Mouse (Mus musculus) embryonic facial prominence, embryonic 13.5 days (tissue): ENCODE results near the gene Cops7b. TPM values are rescaled to one million over a fixed set of nuclear protein-coding genes. Genes with fewer than 3 reads are reported as not detected.

Experiments used
- ATAC-seq: fragments of 200-750 bp; cut with Nextera tagmentation; 2 replicates; pipeline ENCODE4 v1.8.0; 2017; ENCODE audit warnings: low read depth; ENCODE audit not compliant: insufficient number of reproducible peaks, insufficient read depth, low FRiP score, low TSS enrichment
- H3K27ac ChIP-seq: fragments of 300-500 bp; sonication (generic); 2 replicates; pipeline ENCODE4 v1.5.1; 2015; ENCODE audit warnings: moderate library complexity, mild to moderate bottlenecking, inconsistent platforms
- H3K27me3 ChIP-seq: fragments of 300-500 bp; sonication (generic); 2 replicates; pipeline ENCODE4 v1.6.1; 2015; ENCODE audit warnings: mild to moderate bottlenecking, inconsistent platforms
- H3K36me3 ChIP-seq: fragments of 300-500 bp; sonication (generic); 2 replicates; pipeline ENCODE4 v1.6.1; 2015; ENCODE audit warnings: mild to moderate bottlenecking, inconsistent platforms
- H3K4me1 ChIP-seq: fragments of 300-500 bp; sonication (generic); 2 replicates; pipeline ENCODE4 v1.6.1; 2015; ENCODE audit warnings: inconsistent platforms
- H3K4me2 ChIP-seq: fragments of 300-500 bp; sonication (generic); 2 replicates; pipeline ENCODE4 v1.6.1; 2015; ENCODE audit warnings: moderate library complexity, mild to moderate bottlenecking, inconsistent platforms
- H3K4me3 ChIP-seq: fragments of 300-500 bp; sonication (generic); 2 replicates; pipeline ENCODE4 v1.5.1; 2015; ENCODE audit warnings: mild to moderate bottlenecking, inconsistent platforms
- H3K9ac ChIP-seq: fragments of 300-500 bp; sonication (generic); 2 replicates; pipeline ENCODE4 v1.6.1; 2015; ENCODE audit warnings: mild to moderate bottlenecking, inconsistent platforms
- H3K9me3 ChIP-seq: fragments of 300-500 bp; sonication (generic); 2 replicates; pipeline ENCODE4 v1.6.1; 2016; ENCODE audit warnings: inconsistent platforms
- WGBS: fragments of 180-500 bp; shearing (Covaris S2); methylation state at CpG from one replicate; pipeline ENCODE4 v1.1.7; 2015; ENCODE audit warnings: mixed read lengths; 5-methylcytosine and 5-hydroxymethylcytosine counted together
- polyA plus RNA-seq: library from polyadenylated mRNA; unstranded; fragments of >200 nt; fragmentation: Nextera tagmentation; extraction: Ambion mirVana; gene quantifications from 2 replicates; pipeline ENCODE4 v1.2.1, GENCODE M21; 2015

Gene Cops7b
- polyA plus RNA-seq, 1 experiment from 2014 or later: 54.5 TPM

DNA sequence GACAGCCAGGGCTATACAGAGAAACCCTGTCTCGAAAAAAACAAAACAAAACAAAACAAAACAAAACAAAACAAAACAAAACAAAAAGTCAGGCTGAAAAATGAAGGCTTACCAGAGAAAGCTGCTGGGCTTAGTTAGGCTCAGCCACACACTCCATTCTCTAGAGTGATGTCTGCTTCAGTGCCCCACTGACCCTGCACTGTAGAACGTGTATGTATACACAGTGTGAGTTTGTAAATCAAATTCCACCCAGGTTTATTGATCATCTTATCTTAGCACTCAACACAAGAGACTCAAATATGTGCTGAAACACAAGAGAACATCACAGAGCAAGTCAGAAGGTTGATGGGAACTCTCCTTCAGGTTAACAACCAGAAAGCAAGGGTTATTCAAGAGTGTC lies 14.3 kb upstream of the Cops7b start:
- no peaks in the 10 kb centered on the region for H3K9me3 ChIP-seq
- no peak for ATAC-seq
- H3K36me3 ChIP-seq: peaks cover 17% of the 10 kb centered on the region
- H3K27me3 ChIP-seq: no peaks in the 10 kb centered on the region
- H3K4me3 ChIP-seq: no peak overlapping the region
- WGBS: 91% methylated on average over 2 of the region's 2 CpGs
- no peak overlapping the region for H3K27ac ChIP-seq
- no peak overlapping the region for H3K4me2 ChIP-seq
- H3K9ac ChIP-seq: no peak overlapping the region
- H3K4me1 ChIP-seq: no peaks in the 10 kb centered on the region

- 86% methylated on average over 2 of the region's 2 CpGs for WGBS
These were observed 13.3 kb upstream of the Cops7b start for GRCm38 (mm10) chr1:86569292-86569860.

DNA sequence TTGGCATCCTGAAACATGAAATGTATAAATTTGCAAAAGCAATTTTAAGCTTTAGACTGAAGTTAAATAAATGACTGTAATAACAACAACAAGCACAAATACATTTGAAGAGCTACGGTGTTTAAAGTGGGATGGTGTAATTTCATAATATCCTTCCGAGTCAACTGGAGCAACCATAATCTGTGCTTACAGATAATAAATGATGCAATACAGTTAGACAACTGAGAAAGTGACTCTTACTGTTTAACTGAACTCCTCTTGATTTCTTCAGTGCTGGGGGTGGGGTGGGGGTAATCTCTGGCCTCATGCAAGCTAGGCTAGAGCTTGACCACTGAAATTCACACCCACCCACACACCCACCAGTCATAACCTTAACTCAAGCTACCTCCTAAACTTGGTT lies 11.3 kb upstream of the Cops7b start:
- no peak overlapping the region for H3K4me3 ChIP-seq
- 94% methylated on average over 2 of the region's 2 CpGs for WGBS
- no peak for ATAC-seq
- no peaks in the 10 kb centered on the region for H3K4me1 ChIP-seq
- H3K36me3 ChIP-seq: peaks cover 6% of the 10 kb centered on the region; the same call in 1 of the 2 replicates
- no peak overlapping the region for H3K27ac ChIP-seq
- no peaks in the 10 kb centered on the region for H3K27me3 ChIP-seq
- no peaks in the 10 kb centered on the region for H3K9me3 ChIP-seq
- no peak overlapping the region for H3K4me2 ChIP-seq
- H3K9ac ChIP-seq: no peak overlapping the region

More at GRCm38 (mm10) chr1:86569292-86569860, 13.3 kb upstream of the Cops7b start:
- Histone ChIP-seq H3K4me2 (no peak overlapping the region), H3K9me3 (no peaks in the 10 kb centered on the region), H3K4me3 (no peak overlapping the region), H3K27me3 (no peaks in the 10 kb centered on the region), H3K9ac (no peak overlapping the region), H3K4me1 (no peaks in the 10 kb centered on the region), H3K36me3 (peaks cover 7% of the 10 kb centered on the region), H3K27ac (no peak overlapping the region)
- no peak for ATAC-seq

GRCm38 (mm10) chr1:86571941-86572340 lies 10.8 kb upstream of the Cops7b start:
- no peak overlapping the region for H3K4me3 ChIP-seq
- peaks cover 6% of the 10 kb centered on the region; the same call in 1 of the 2 replicates for H3K36me3 ChIP-seq
- no peaks in the 10 kb centered on the region for H3K27me3 ChIP-seq
- 81% methylated on average over 4 of the region's 4 CpGs for WGBS
- H3K27ac ChIP-seq: no peak overlapping the region
- ATAC-seq: no peak
- H3K9me3 ChIP-seq: no peaks in the 10 kb centered on the region
- no peak overlapping the region for H3K9ac ChIP-seq
- no peaks in the 10 kb centered on the region for H3K4me1 ChIP-seq
- no peak overlapping the region for H3K4me2 ChIP-seq

DNA sequence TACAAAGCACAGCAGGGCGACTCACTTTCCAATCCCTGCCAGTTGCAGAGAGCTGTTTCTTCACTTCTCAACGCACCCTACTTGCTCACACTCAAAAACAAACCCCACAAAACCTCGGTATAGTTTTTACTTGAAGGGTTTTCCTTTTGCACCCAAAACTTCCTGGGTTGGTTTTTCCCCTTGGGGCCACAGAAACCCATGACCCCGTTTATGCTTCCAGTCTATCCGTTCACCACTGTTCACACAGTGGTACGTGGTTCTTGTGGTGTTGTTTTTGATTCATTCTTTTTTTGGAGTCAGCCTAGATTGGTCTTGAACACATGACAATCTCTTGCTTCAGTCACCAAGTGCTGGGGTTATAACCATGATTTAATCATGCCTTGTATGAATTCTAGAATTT lies 2.3 kb upstream of the Cops7b start:
- Histone ChIP-seq H3K27me3 (no peaks in the 10 kb centered on the region), H3K27ac (no peak overlapping the region), H3K4me2 (no peak overlapping the region), H3K36me3 (no peaks in the 10 kb centered on the region), H3K4me1 (peaks cover 14% of the 10 kb centered on the region), H3K9me3 (no peaks in the 10 kb centered on the region), H3K9ac (no peak overlapping the region), H3K4me3 (no peak overlapping the region)
- ATAC-seq: no peak
- 79% methylated on average over 6 of the region's 6 CpGs for WGBS

- peak; percentile 82 for ATAC-seq
- WGBS: under 1% methylated on average over 36 of the region's 38 CpGs
- Histone ChIP-seq H3K4me2 (peak overlapping the region; percentile 82), H3K9ac (peak overlapping the region; percentile 90), H3K27me3 (no peaks in the 10 kb centered on the region), H3K4me1 (peaks cover 18% of the 10 kb centered on the region), H3K36me3 (no peaks in the 10 kb centered on the region), H3K9me3 (no peaks in the 10 kb centered on the region), H3K4me3 (peak overlapping the region; percentile 87), H3K27ac (peak overlapping the region; percentile 66)
These were observed 833 bp upstream of the Cops7b start for GRCm38 (mm10) chr1:86581692-86582450.

DNA sequence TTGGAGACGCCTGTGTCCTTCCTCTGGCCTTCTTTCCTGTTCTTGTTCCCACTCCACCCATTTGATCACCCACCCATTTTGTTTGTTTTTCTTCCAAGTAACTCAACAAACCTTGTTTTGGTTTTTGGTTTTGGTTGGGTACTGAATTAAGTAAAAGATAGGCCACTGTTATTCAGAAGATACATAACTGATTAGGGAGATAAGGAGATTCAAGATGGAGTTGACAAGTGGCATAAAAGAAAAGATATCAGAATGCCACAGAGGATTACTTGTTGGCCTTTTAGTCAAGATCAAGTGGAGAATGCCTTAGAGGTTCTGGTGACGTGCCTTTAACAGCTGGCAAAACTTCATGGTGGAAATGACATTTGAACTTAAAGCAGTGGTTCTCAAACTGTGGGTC lies 1.0 kb downstream of the Cops7b start:
- no peaks in the 10 kb centered on the region for H3K36me3 ChIP-seq
- 0 out of 2 replicates have a peak overlapping the region, but pooled peaks have one; percentile 82 for H3K4me2 ChIP-seq
- H3K27me3 ChIP-seq: no peaks in the 10 kb centered on the region
- 69% methylated on average over 2 of the region's 2 CpGs for WGBS
- no peak overlapping the region for H3K4me3 ChIP-seq
- peaks cover 27% of the 10 kb centered on the region for H3K4me1 ChIP-seq
- no peak for ATAC-seq
- no peaks in the 10 kb centered on the region for H3K9me3 ChIP-seq
- H3K9ac ChIP-seq: no peak overlapping the region
- no peak overlapping the region for H3K27ac ChIP-seq

DNA sequence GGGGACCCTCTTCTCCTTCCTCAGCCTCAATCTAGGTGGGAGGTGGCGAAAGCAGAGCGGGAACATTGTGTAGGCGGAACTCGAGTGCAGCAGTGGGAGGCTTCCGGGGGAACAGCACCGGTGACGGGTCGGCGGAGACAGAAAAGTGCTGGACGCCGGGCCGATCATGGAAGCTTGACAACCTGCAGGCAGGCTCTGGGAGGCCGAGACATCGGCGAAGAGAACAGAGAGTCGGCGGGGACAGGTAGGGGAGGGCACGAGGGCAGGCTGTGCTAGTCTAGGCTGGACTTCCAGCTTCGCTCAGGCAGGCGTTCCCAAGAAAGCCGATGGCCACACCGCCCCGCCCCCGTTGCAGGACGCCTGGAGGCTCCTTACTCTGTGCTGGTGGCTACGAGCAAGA lies 4.3 kb downstream of the Cops7b start:
- no peak for ATAC-seq
- no peaks in the 10 kb centered on the region for H3K9me3 ChIP-seq
- H3K4me2 ChIP-seq: peak overlapping the region; percentile 83
- no peaks in the 10 kb centered on the region for H3K27me3 ChIP-seq
- H3K36me3 ChIP-seq: peaks cover 16% of the 10 kb centered on the region
- WGBS: under 1% methylated on average over 26 of the region's 26 CpGs
- H3K27ac ChIP-seq: 0 out of 2 replicates have a peak overlapping the region, but pooled peaks have one; percentile 33
- peak overlapping the region; percentile 92 for H3K9ac ChIP-seq
- peaks cover 19% of the 10 kb centered on the region for H3K4me1 ChIP-seq
- H3K4me3 ChIP-seq: peak overlapping the region; percentile 95

- no peak for ATAC-seq
- no peaks in the 10 kb centered on the region for H3K4me1 ChIP-seq
- H3K27ac ChIP-seq: no peak overlapping the region
- peaks cover 66% of the 10 kb centered on the region for H3K36me3 ChIP-seq
- H3K9me3 ChIP-seq: no peaks in the 10 kb centered on the region
- no peak overlapping the region for H3K4me2 ChIP-seq
- H3K27me3 ChIP-seq: no peaks in the 10 kb centered on the region
- no peak overlapping the region for H3K9ac ChIP-seq
- WGBS: 92% methylated on average over 7 of the region's 7 CpGs
- H3K4me3 ChIP-seq: no peak overlapping the region
These were observed 11.8 kb downstream of the Cops7b start for GRCm38 (mm10) chr1:86594539-86594938.

DNA sequence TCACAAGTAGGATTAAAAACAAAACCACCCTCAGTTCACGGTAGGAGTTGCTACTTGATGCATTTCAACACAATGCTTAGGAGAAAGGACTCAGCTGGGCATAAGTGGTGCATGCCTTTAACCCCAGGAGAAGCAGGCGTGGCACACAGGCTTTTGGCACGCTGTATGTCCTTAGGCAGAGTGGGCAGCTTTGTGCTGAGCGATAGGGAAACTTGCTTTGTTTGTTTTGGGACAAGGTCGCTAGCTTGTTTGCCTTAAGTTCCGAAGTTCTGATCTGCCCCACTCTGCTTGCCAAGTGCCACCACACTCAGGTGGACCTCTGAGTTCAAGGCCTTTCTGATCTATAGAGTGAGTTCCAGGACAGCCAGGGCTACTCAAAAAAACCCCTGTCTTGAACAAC lies 12.6 kb downstream of the Cops7b start:
- no peak overlapping the region for H3K4me3 ChIP-seq
- no peaks in the 10 kb centered on the region for H3K4me1 ChIP-seq
- H3K27me3 ChIP-seq: no peaks in the 10 kb centered on the region
- H3K9me3 ChIP-seq: no peaks in the 10 kb centered on the region
- H3K9ac ChIP-seq: no peak overlapping the region
- H3K36me3 ChIP-seq: peaks cover 65% of the 10 kb centered on the region
- no peak for ATAC-seq
- WGBS: 90% methylated on average over 6 of the region's 6 CpGs
- H3K27ac ChIP-seq: no peak overlapping the region
- no peak overlapping the region for H3K4me2 ChIP-seq

DNA sequence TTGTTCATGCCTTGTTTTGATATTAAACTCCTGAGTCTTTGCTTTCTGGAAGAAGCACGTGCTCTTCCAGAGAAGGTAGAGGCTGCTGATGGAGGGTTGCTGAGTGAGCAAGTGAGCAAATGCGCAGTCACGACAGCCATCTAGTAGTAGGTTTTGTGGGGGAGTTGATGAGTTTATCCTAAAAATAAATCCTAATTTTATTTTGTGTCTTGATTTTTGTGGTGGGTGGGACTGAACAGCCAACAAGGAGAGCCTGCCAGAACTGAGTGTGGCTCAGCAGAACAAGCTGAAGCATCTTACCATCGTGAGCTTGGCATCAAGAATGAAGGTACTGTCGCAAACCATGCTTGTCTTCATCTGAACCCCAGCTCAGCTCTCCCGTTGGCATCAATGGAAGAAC lies 13.8 kb downstream of the Cops7b start:
- ATAC-seq: no peak
- H3K4me3 ChIP-seq: no peak overlapping the region
- no peak overlapping the region for H3K9ac ChIP-seq
- WGBS: 94% methylated on average over 6 of the region's 6 CpGs
- no peak overlapping the region for H3K4me2 ChIP-seq
- no peaks in the 10 kb centered on the region for H3K9me3 ChIP-seq
- no peaks in the 10 kb centered on the region for H3K4me1 ChIP-seq
- H3K36me3 ChIP-seq: peaks cover 70% of the 10 kb centered on the region
- no peak overlapping the region for H3K27ac ChIP-seq
- no peaks in the 10 kb centered on the region for H3K27me3 ChIP-seq

GRCm38 (mm10) chr1:86598516-86598915 lies 15.8 kb downstream of the Cops7b start:
- Histone ChIP-seq H3K27me3 (no peaks in the 10 kb centered on the region), H3K4me3 (no peak overlapping the region), H3K27ac (no peak overlapping the region), H3K4me2 (no peak overlapping the region), H3K36me3 (peaks cover 78% of the 10 kb centered on the region), H3K9ac (no peak overlapping the region), H3K4me1 (no peaks in the 10 kb centered on the region), H3K9me3 (no peaks in the 10 kb centered on the region)
- 64% methylated on average over 3 of the region's 3 CpGs for WGBS
- ATAC-seq: no peak
